Mouse (Mus musculus): ENCODE measurements at regions not wholly inside any gene's neighbourhood (a gene's known extent, or its start where the extent isn't known, plus 50 kb on each side); places are given as distances from the start of the nearest gene placed in this dataset.

- Histone ChIP-seq H3K79me3 (ENCODE audit: low read depth) (no peaks in the 10 kb centered on the region), H3K4me3 (ENCODE audit: insufficient read depth, poor library complexity, severe bottlenecking) (no peak overlapping the region), H3K79me2 (ENCODE audit: control insufficient read depth, insufficient read depth) (no peaks in the 10 kb centered on the region), H3K36me3 (ENCODE audit: control insufficient read depth, insufficient read depth) (no peaks in the 10 kb centered on the region), H3ac (ENCODE audit: control insufficient read depth, insufficient read length, low read depth) (no peak overlapping the region), H3K27me3 (ENCODE audit: control insufficient read depth, insufficient read depth, insufficient read length) (no peaks in the 10 kb centered on the region)
- TF ChIP-seq USF1 (IDR thresholded peaks at IDR 0.05; ENCODE audit: low read depth): no peak
- TF ChIP-seq MAX (IDR thresholded peaks at IDR 0.05): no peak
These were observed 188.2 kb upstream of the Krr1 start for GRCm38 (mm10) chr10:111784065-111784853.

GRCm38 (mm10) chr10:111787175-111787574 is 185.3 kb upstream of the Krr1 start:
- Histone ChIP-seq H3K36me3 (ENCODE audit: control insufficient read depth, insufficient read depth) (no peaks in the 10 kb centered on the region), H3K79me3 (ENCODE audit: low read depth) (no peaks in the 10 kb centered on the region), H3K79me2 (ENCODE audit: control insufficient read depth, insufficient read depth) (no peaks in the 10 kb centered on the region), H3K27me3 (ENCODE audit: control insufficient read depth, insufficient read depth, insufficient read length) (no peaks in the 10 kb centered on the region), H3ac (ENCODE audit: control insufficient read depth, insufficient read length, low read depth) (no peak overlapping the region), H3K4me3 (ENCODE audit: insufficient read depth, poor library complexity, severe bottlenecking) (no peak overlapping the region)
- TF ChIP-seq FOSL1 (IDR thresholded peaks at IDR 0.05; ENCODE audit: insufficient read depth, low read length, poor library complexity, severe bottlenecking) (no peak), MYOD1 (IDR thresholded peaks at IDR 0.05; ENCODE audit: control insufficient read depth, insufficient read length, low read depth) (peak; percentile 88)

DNA sequence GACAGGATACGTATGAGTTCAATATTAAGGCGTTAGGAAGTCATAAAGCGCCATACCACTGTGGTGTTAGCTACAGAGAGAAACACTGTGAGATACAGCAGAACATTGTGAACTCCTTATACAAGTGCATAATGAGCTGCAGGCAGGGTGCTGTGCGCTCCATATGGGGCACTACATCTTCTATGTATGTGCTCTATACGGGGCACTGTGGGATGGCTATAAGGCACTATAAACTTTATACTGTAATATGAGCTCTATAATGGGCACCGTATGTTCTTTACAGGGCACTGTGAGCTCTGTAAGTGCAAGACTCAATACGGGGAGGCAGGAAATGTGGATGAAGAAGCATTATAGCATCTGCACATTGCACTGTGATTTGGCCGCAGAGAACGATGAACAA is 183.2 kb upstream of the Krr1 start:
- Histone ChIP-seq H3K27me3 (ENCODE audit: control insufficient read depth, insufficient read depth, insufficient read length) (no peaks in the 10 kb centered on the region), H3K79me2 (ENCODE audit: control insufficient read depth, insufficient read depth) (no peaks in the 10 kb centered on the region)
- no peak for TF ChIP-seq CTCF (IDR thresholded peaks at IDR 0.05; ENCODE audit: control insufficient read depth, insufficient read depth, insufficient read length)
- no peak for TF ChIP-seq MYOG (IDR thresholded peaks at IDR 0.05; ENCODE audit: control insufficient read depth, extremely low read depth, insufficient read length)
- TF ChIP-seq CEBPB (IDR thresholded peaks at IDR 0.05; ENCODE audit: low read depth): no peak
- no peak for TF ChIP-seq USF1 (IDR thresholded peaks at IDR 0.05; ENCODE audit: low read depth)
- TF ChIP-seq FOSL1 (IDR thresholded peaks at IDR 0.05; ENCODE audit: insufficient read depth, low read length, poor library complexity, severe bottlenecking): no peak
- TF ChIP-seq MAX (IDR thresholded peaks at IDR 0.05): no peak
- TF ChIP-seq MYOD1 (IDR thresholded peaks at IDR 0.05; ENCODE audit: control insufficient read depth, insufficient read length, low read depth): no peak

DNA sequence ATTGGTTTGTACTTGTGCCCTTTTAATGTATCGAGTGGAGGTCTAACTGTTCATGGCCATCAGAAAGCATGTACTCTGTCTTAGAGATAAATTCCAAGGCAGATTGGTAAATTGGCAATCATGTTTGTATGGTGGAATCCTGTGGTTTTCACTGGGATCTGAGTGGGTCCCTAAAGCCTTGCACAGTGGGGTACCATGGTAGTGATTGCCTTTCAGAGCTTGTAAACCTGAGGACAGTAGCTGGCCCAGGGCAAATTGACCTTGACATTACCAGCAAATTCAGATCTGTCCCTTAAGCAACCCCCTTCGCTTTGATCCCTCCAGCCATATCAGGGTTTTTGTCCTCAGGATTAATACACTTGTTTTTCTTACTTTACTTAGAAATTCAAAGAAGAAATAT is 181.6 kb upstream of the Krr1 start:
- H3K4me3 ChIP-seq (ENCODE audit: insufficient read depth, poor library complexity, severe bottlenecking): no peak overlapping the region
- no peaks in the 10 kb centered on the region for H3K27me3 ChIP-seq (ENCODE audit: control insufficient read depth, insufficient read depth, insufficient read length)
- TF ChIP-seq MYOD1 (IDR thresholded peaks at IDR 0.05; ENCODE audit: control insufficient read depth, insufficient read length, low read depth) (no peak), MAX (IDR thresholded peaks at IDR 0.05) (no peak), USF1 (IDR thresholded peaks at IDR 0.05; ENCODE audit: low read depth) (no peak), MYOG (IDR thresholded peaks at IDR 0.05; ENCODE audit: control insufficient read depth, extremely low read depth, insufficient read length) (no peak), CEBPB (IDR thresholded peaks at IDR 0.05; ENCODE audit: low read depth) (no peak), FOSL1 (IDR thresholded peaks at IDR 0.05; ENCODE audit: insufficient read depth, low read length, poor library complexity, severe bottlenecking) (no peak), CTCF (IDR thresholded peaks at IDR 0.05; ENCODE audit: control insufficient read depth, insufficient read depth, insufficient read length) (no peak)

More for the DNA sequence above, 183.2 kb upstream of the Krr1 start:
- no peak overlapping the region for H3K4me3 ChIP-seq (ENCODE audit: insufficient read depth, poor library complexity, severe bottlenecking)
- no peaks in the 10 kb centered on the region for H3K79me3 ChIP-seq (ENCODE audit: low read depth)
- no peaks in the 10 kb centered on the region for H3K36me3 ChIP-seq (ENCODE audit: control insufficient read depth, insufficient read depth)
- no peak overlapping the region for H3ac ChIP-seq (ENCODE audit: control insufficient read depth, insufficient read length, low read depth)

DNA sequence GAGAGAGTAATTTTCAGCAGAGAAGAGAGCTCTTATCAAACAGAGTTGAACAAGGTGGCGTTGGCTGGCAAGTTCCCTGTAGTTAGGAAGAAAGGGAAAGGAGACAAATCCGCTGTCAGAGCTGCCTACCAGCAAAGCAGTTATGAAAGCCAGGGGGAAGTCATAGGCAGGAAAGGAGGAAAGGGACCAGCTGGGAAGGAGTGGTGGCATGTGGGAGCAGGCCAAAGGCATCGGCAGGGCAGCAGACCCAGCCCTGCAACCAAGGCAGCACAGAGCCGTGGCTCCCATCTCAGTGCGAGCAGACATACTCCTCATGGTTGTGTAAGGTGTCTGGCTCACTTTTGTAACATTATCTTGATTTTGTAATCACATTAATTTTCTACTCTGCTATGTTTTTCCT is 177.4 kb upstream of the Krr1 start:
- Histone ChIP-seq H3ac (ENCODE audit: control insufficient read depth, insufficient read length, low read depth) (no peak overlapping the region), H3K27me3 (ENCODE audit: control insufficient read depth, insufficient read depth, insufficient read length) (no peaks in the 10 kb centered on the region), H3K36me3 (ENCODE audit: control insufficient read depth, insufficient read depth) (no peaks in the 10 kb centered on the region), H3K79me3 (ENCODE audit: low read depth) (no peaks in the 10 kb centered on the region), H3K4me3 (ENCODE audit: insufficient read depth, poor library complexity, severe bottlenecking) (no peak overlapping the region), H3K79me2 (ENCODE audit: control insufficient read depth, insufficient read depth) (no peaks in the 10 kb centered on the region)
- no peak for TF ChIP-seq USF1 (IDR thresholded peaks at IDR 0.05; ENCODE audit: low read depth)
- no peak for TF ChIP-seq CTCF (IDR thresholded peaks at IDR 0.05; ENCODE audit: control insufficient read depth, insufficient read depth, insufficient read length)
- no peak for TF ChIP-seq FOSL1 (IDR thresholded peaks at IDR 0.05; ENCODE audit: insufficient read depth, low read length, poor library complexity, severe bottlenecking)
- no peak for TF ChIP-seq MYOG (IDR thresholded peaks at IDR 0.05; ENCODE audit: control insufficient read depth, extremely low read depth, insufficient read length)
- TF ChIP-seq CEBPB (IDR thresholded peaks at IDR 0.05; ENCODE audit: low read depth): no peak
- no peak for TF ChIP-seq MAX (IDR thresholded peaks at IDR 0.05)
- no peak for TF ChIP-seq MYOD1 (IDR thresholded peaks at IDR 0.05; ENCODE audit: control insufficient read depth, insufficient read length, low read depth)

More for the DNA sequence above, 181.6 kb upstream of the Krr1 start:
- Histone ChIP-seq H3K79me2 (ENCODE audit: control insufficient read depth, insufficient read depth) (no peaks in the 10 kb centered on the region), H3K36me3 (ENCODE audit: control insufficient read depth, insufficient read depth) (no peaks in the 10 kb centered on the region), H3K79me3 (ENCODE audit: low read depth) (no peaks in the 10 kb centered on the region), H3ac (ENCODE audit: control insufficient read depth, insufficient read length, low read depth) (no peak overlapping the region)

GRCm38 (mm10) chr10:111795756-111796155 is 176.7 kb upstream of the Krr1 start:
- Histone ChIP-seq H3K79me3 (ENCODE audit: low read depth) (no peaks in the 10 kb centered on the region), H3K79me2 (ENCODE audit: control insufficient read depth, insufficient read depth) (no peaks in the 10 kb centered on the region), H3K36me3 (ENCODE audit: control insufficient read depth, insufficient read depth) (no peaks in the 10 kb centered on the region), H3K4me3 (ENCODE audit: insufficient read depth, poor library complexity, severe bottlenecking) (no peak overlapping the region), H3K27me3 (ENCODE audit: control insufficient read depth, insufficient read depth, insufficient read length) (no peaks in the 10 kb centered on the region), H3ac (ENCODE audit: control insufficient read depth, insufficient read length, low read depth) (no peak overlapping the region)
- TF ChIP-seq FOSL1 (IDR thresholded peaks at IDR 0.05; ENCODE audit: insufficient read depth, low read length, poor library complexity, severe bottlenecking) (no peak), USF1 (IDR thresholded peaks at IDR 0.05; ENCODE audit: low read depth) (no peak), MAX (IDR thresholded peaks at IDR 0.05) (no peak), CTCF (IDR thresholded peaks at IDR 0.05; ENCODE audit: control insufficient read depth, insufficient read depth, insufficient read length) (no peak), CEBPB (IDR thresholded peaks at IDR 0.05; ENCODE audit: low read depth) (no peak), MYOG (IDR thresholded peaks at IDR 0.05; ENCODE audit: control insufficient read depth, extremely low read depth, insufficient read length) (no peak), MYOD1 (IDR thresholded peaks at IDR 0.05; ENCODE audit: control insufficient read depth, insufficient read length, low read depth) (no peak)

All from C2C12 (cell line).